Mouse (Mus musculus) left cerebral cortex, postnatal 36 days (tissue): ENCODE data around the gene Ttc13. TPM values are rescaled to one million over a fixed set of nuclear protein-coding genes. Genes with fewer than 3 reads are reported as not detected.

Source experiments
- DNase-seq, 2 experiments: peaks; one replicate each; pipeline ENCODE4 v3.0.0; 2021 to 2022; ENCODE audit warnings: low spot score in 2 of 2, mixed read lengths in 1 of 2
- intact Hi-C: fragments of 180-260 bp; cut with DNase I; formaldehyde crosslinking; loops from one replicate; pipeline ENCODE4 v1.15.1; 2025
- total RNA-seq, 2 experiments: library from RNA; stranded (reverse); gene quantifications; 2 replicates each; pipeline ENCODE4 v1.2.3; 2021

Ttc13 gene
- 10 to 100 TPM; 35.6 to 49.9 TPM for total RNA-seq

- DNase-seq, result peak; percentile 95 to 97
- intact Hi-C loops, result loop anchor here (5.0 kb wide), 1 partner anchor 70 kb away; the partner anchor contains the start of gene Trim67
These were observed at the start of gene Ttc13, which contains the start of gene Arv1 for GRCm38 (mm10) chr8:124721862-124722515. Gene Ttc13 (minus strand): TSS chr8:124721983. Gene Arv1 (plus strand): TSS chr8:124722139.

GRCm38 (mm10) chr8:124763061-124763460 is 41.3 kb upstream of the Ttc13 start:
- intact Hi-C loops, result no loop called here
- no peak for DNase-seq

GRCm38 (mm10) chr8:124758544-124758943 is 36.8 kb upstream of the Ttc13 start:
- DNase-seq, result no peak
- intact Hi-C loops, result no loop called here

- intact Hi-C loops, result no loop called here
- DNase-seq, result no peak
These were observed 34.8 kb upstream of the Ttc13 start for GRCm38 (mm10) chr8:124756601-124757000.

GRCm38 (mm10) chr8:124756153-124756552 is 34.4 kb upstream of the Ttc13 start:
- DNase-seq, result no peak
- intact Hi-C loops, result no loop called here

GRCm38 (mm10) chr8:124755481-124755880 is 33.7 kb upstream of the Ttc13 start:
- DNase-seq, result no peak
- intact Hi-C loops, result no loop called here

- intact Hi-C loops, result no loop called here
- DNase-seq, result no peak
These were observed 33.0 kb upstream of the Ttc13 start for GRCm38 (mm10) chr8:124754792-124755190.

GRCm38 (mm10) chr8:124754101-124754791 is 32.5 kb upstream of the Ttc13 start:
- intact Hi-C loops, result no loop called here

GRCm38 (mm10) chr8:124752325-124752862 is 30.6 kb upstream of the Ttc13 start:
- intact Hi-C loops, result no loop called here

More at GRCm38 (mm10) chr8:124754101-124754791, 32.5 kb upstream of the Ttc13 start:
- no peak for DNase-seq

GRCm38 (mm10) chr8:124751709-124752173 is 30.0 kb upstream of the Ttc13 start, which contains the start of gene Fam89a:
Gene Fam89a (minus strand): TSS chr8:124751832.
- DNase-seq, result no peak

More at GRCm38 (mm10) chr8:124752325-124752862, 30.6 kb upstream of the Ttc13 start:
- no peak for DNase-seq

GRCm38 (mm10) chr8:124751191-124751590 is 29.4 kb upstream of the Ttc13 start:
- intact Hi-C loops, result no loop called here
- DNase-seq, result no peak

More at GRCm38 (mm10) chr8:124751709-124752173, 30.0 kb upstream of the Ttc13 start, which contains the start of gene Fam89a:
- intact Hi-C loops, result no loop called here

GRCm38 (mm10) chr8:124746661-124747060 is 24.9 kb upstream of the Ttc13 start:
- intact Hi-C loops, result no loop called here
- no peak for DNase-seq

GRCm38 (mm10) chr8:124739268-124739667 is 17.5 kb upstream of the Ttc13 start:
- no peak for DNase-seq
- intact Hi-C loops, result no loop called here

- intact Hi-C loops, result no loop called here
- no peak for DNase-seq
These were observed 13.7 kb upstream of the Ttc13 start for GRCm38 (mm10) chr8:124735371-124735911.

GRCm38 (mm10) chr8:124732828-124733227 is 11.0 kb upstream of the Ttc13 start:
- DNase-seq, result no peak
- intact Hi-C loops, result no loop called here

GRCm38 (mm10) chr8:124724301-124724700 is 2.5 kb upstream of the Ttc13 start:
- intact Hi-C loops, result loop anchor here (5.0 kb wide), 1 partner anchor 68 kb away; the partner anchor contains the start of gene Trim67
- no peak for DNase-seq

- DNase-seq, result peak in 1 of 2 experiments; percentile 13
- intact Hi-C loops, result loop anchor here (5.0 kb wide), 1 partner anchor 71 kb away; the partner anchor contains the start of gene Trim67
These were observed 583 bp downstream of the Ttc13 start for GRCm38 (mm10) chr8:124720938-124721861.

GRCm38 (mm10) chr8:124720133-124720532 is 1.6 kb downstream of the Ttc13 start:
- no peak for DNase-seq
- intact Hi-C loops, result loop anchor here (5.0 kb wide), 1 partner anchor 72 kb away; the partner anchor contains the start of gene Trim67

GRCm38 (mm10) chr8:124715736-124716135 is 6.0 kb downstream of the Ttc13 start:
- DNase-seq, result no peak
- intact Hi-C loops, result no loop called here
